Mouse (Mus musculus): ENCODE measurements around the gene Nup188.

- no peak for TF ChIP-seq CTCF (IDR thresholded peaks at IDR 0.05; ENCODE audit: borderline replicate concordance, insufficient read depth, low read length)
- no peak for TF ChIP-seq POLR2A (IDR thresholded peaks at IDR 0.05; ENCODE audit: low read depth, low read length)
Observed at GRCm38 (mm10) chr2:30357552-30358510, 71.6 kb downstream of the Nup188 start.

All from embryonic fibroblast, embryonic 13.5 days (primary cell).